ENCODE assay signal across 13 mouse cellular contexts in genomic region chr3:154118992-154119603, GRCm38 (mm10).
DNase-seq lines count a peak whose midpoint lies in the region; ATAC-seq lines count a peak whose summit lies in the region.
"Had no signal": no experiment of that assay in that cellular context is flagged by ENCODE, and none has a peak within 500 bp of the region (broad histone marks: within the 10 kb centered on the region; RNA-seq: fewer than 3 reads in every experiment).

No protein-coding gene starts in this region.

- no peak for DNase-seq in limb, embryonic 10.5 days (ENCODE audit: low spot score)
- DNase-seq in cerebellum, adult 8-10 months, result peak; percentile 7
- no peak for DNase-seq in urinary bladder, postnatal 10 days (ENCODE audit: low spot score)
- DNase-seq: liver; midbrain, embryonic 14.5 days; thymus, adult 18-20 months had no signal

- no peaks in the 10 kb centered on the region for H3K27me3 ChIP-seq in forebrain, embryonic 13.5 days
- peaks cover 2% of the 10 kb centered on the region; the same call in 1 of the 2 replicates for H3K27me3 ChIP-seq in forebrain, embryonic 12.5 days
- H3K27me3 ChIP-seq in limb, embryonic 13.5 days, result no peaks in the 10 kb centered on the region
- H3K27me3 ChIP-seq in limb, embryonic 10.5 days (ENCODE audit: low read depth, poor library complexity, severe bottlenecking), result no peaks in the 10 kb centered on the region
- no peaks in the 10 kb centered on the region for H3K27me3 ChIP-seq in hindbrain, embryonic 16.5 days (replicated peaks; ENCODE audit: control insufficient read depth, insufficient read depth, low read length)
- H3K27me3 ChIP-seq: embryonic facial prominence, embryonic 12.5 days; lung, embryonic 15.5 days had no signal

- H3K27ac ChIP-seq in forebrain, embryonic 13.5 days, result no peak overlapping the region
- no peak overlapping the region for H3K27ac ChIP-seq in forebrain, embryonic 12.5 days
- no peak overlapping the region for H3K27ac ChIP-seq in limb, embryonic 13.5 days
- no peak overlapping the region for H3K27ac ChIP-seq in limb, embryonic 10.5 days
- H3K27ac ChIP-seq in hindbrain, embryonic 16.5 days (ENCODE audit: low read depth, low read length), result no peak overlapping the region
- H3K27ac ChIP-seq: embryonic facial prominence, embryonic 12.5 days; lung, embryonic 15.5 days had no signal

- H3K9me3 ChIP-seq in forebrain, embryonic 13.5 days (replicated peaks), result no peaks in the 10 kb centered on the region
- H3K9me3 ChIP-seq in forebrain, embryonic 12.5 days, result no peaks in the 10 kb centered on the region
- no peaks in the 10 kb centered on the region for H3K9me3 ChIP-seq in limb, embryonic 13.5 days
- no peaks in the 10 kb centered on the region for H3K9me3 ChIP-seq in limb, embryonic 10.5 days (replicated peaks)
- H3K9me3 ChIP-seq in hindbrain, embryonic 16.5 days (ENCODE audit: control insufficient read depth, low read length), result no peaks in the 10 kb centered on the region
- H3K9me3 ChIP-seq: embryonic facial prominence, embryonic 12.5 days; lung, embryonic 15.5 days had no signal

- WGBS in forebrain, embryonic 13.5 days, result 44% methylated on average over 6 of the region's 6 CpGs
- 54% methylated on average over 6 of the region's 6 CpGs for WGBS in forebrain, embryonic 12.5 days
- 56% methylated on average over 6 of the region's 6 CpGs for WGBS in limb, embryonic 13.5 days
- WGBS in limb, embryonic 10.5 days, result 80% methylated on average over 6 of the region's 6 CpGs
- WGBS in hindbrain, embryonic 16.5 days, result 30% methylated on average over 6 of the region's 6 CpGs

- H3K4me1 ChIP-seq in forebrain, embryonic 13.5 days, result peaks cover 31% of the 10 kb centered on the region
- H3K4me1 ChIP-seq in forebrain, embryonic 12.5 days, result peaks cover 15% of the 10 kb centered on the region
- peaks cover 11% of the 10 kb centered on the region; the same call in 1 of the 2 replicates for H3K4me1 ChIP-seq in limb, embryonic 13.5 days
- peaks cover 8% of the 10 kb centered on the region; the same call in 1 of the 2 replicates for H3K4me1 ChIP-seq in limb, embryonic 10.5 days
- peaks cover 2% of the 10 kb centered on the region; the same call in 1 of the 2 replicates for H3K4me1 ChIP-seq in hindbrain, embryonic 16.5 days (ENCODE audit: control insufficient read depth, insufficient read depth, low read depth, low read length)
- H3K4me1 ChIP-seq: embryonic facial prominence, embryonic 12.5 days; lung, embryonic 15.5 days had no signal

- no peaks in the 10 kb centered on the region for H3K36me3 ChIP-seq in forebrain, embryonic 13.5 days (ENCODE audit: poor library complexity, severe bottlenecking)
- no peaks in the 10 kb centered on the region for H3K36me3 ChIP-seq in forebrain, embryonic 12.5 days (replicated peaks)
- no peaks in the 10 kb centered on the region for H3K36me3 ChIP-seq in limb, embryonic 13.5 days
- no peaks in the 10 kb centered on the region for H3K36me3 ChIP-seq in limb, embryonic 10.5 days
- no peaks in the 10 kb centered on the region for H3K36me3 ChIP-seq in hindbrain, embryonic 16.5 days (ENCODE audit: control insufficient read depth, insufficient read depth, low read length)
- H3K36me3 ChIP-seq: embryonic facial prominence, embryonic 12.5 days; lung, embryonic 15.5 days had no signal

- no peak overlapping the region for H3K4me2 ChIP-seq in forebrain, embryonic 13.5 days
- no peak overlapping the region for H3K4me2 ChIP-seq in forebrain, embryonic 12.5 days
- no peak overlapping the region for H3K4me2 ChIP-seq in limb, embryonic 13.5 days (replicated peaks)
- H3K4me2 ChIP-seq in hindbrain, embryonic 16.5 days (ENCODE audit: low read length), result no peak overlapping the region
- H3K4me2 ChIP-seq: embryonic facial prominence, embryonic 12.5 days; lung, embryonic 15.5 days had no signal

- peak; percentile 60 for ATAC-seq in forebrain, embryonic 13.5 days
- ATAC-seq in forebrain, embryonic 12.5 days (ENCODE audit: low FRiP score), result no peak
- ATAC-seq in limb, embryonic 13.5 days (ENCODE audit: low FRiP score, low read depth), result 0 out of 2 replicates have a peak, but pooled peaks have one; percentile 12
- peak; percentile 21; the same call in 1 of the 2 replicates for ATAC-seq in hindbrain, embryonic 16.5 days
- ATAC-seq: activated CD4-positive, CD25-positive, alpha-beta regulatory T cell, adult 4 months had no signal

- no peak overlapping the region for H3K4me3 ChIP-seq in forebrain, embryonic 13.5 days
- no peak overlapping the region for H3K4me3 ChIP-seq in forebrain, embryonic 12.5 days (replicated peaks)
- no peak overlapping the region for H3K4me3 ChIP-seq in limb, embryonic 13.5 days
- H3K4me3 ChIP-seq in limb, embryonic 10.5 days, result no peak overlapping the region
- H3K4me3 ChIP-seq in hindbrain, embryonic 16.5 days (ENCODE audit: low read length), result no peak overlapping the region
- H3K4me3 ChIP-seq: embryonic facial prominence, embryonic 12.5 days; lung, embryonic 15.5 days had no signal

- H3K9ac ChIP-seq in forebrain, embryonic 13.5 days, result no peak overlapping the region
- no peak overlapping the region for H3K9ac ChIP-seq in forebrain, embryonic 12.5 days
- H3K9ac ChIP-seq in limb, embryonic 13.5 days, result no peak overlapping the region
- no peak overlapping the region for H3K9ac ChIP-seq in hindbrain, embryonic 16.5 days (ENCODE audit: low read depth, low read length)
- H3K9ac ChIP-seq: embryonic facial prominence, embryonic 12.5 days; lung, embryonic 15.5 days had no signal
